Mouse (Mus musculus) lung, embryonic 14.5 days (tissue): ENCODE data around the gene Ttc21b. TPM values are rescaled to one million over a fixed set of nuclear protein-coding genes. Genes with fewer than 3 reads are reported as not detected.

Experiments
- ATAC-seq: fragments of 200-750 bp; cut with Nextera tagmentation; 2 replicates; pipeline ENCODE4 v1.8.0; 2017; ENCODE audit warnings: mild to moderate bottlenecking, moderate TSS enrichment, moderate library complexity; ENCODE audit not compliant: insufficient read depth
- DNase-seq: peaks from one replicate; pipeline ENCODE4 v3.0.0-alpha.2; 2015
- H3K27ac ChIP-seq: fragments of 300-500 bp; sonication (generic); 2 replicates; pipeline ENCODE4 v1.5.1; 2014; ENCODE audit warnings: low read depth, mild to moderate bottlenecking, moderate library complexity
- H3K27me3 ChIP-seq: fragments of 300-500 bp; sonication (generic); 2 replicates; pipeline ENCODE4 v1.6.1; 2014; ENCODE audit warnings: low read length, control low read depth; ENCODE audit not compliant: insufficient read depth
- H3K36me3 ChIP-seq: fragments of 300-500 bp; sonication (generic); 2 replicates; pipeline ENCODE4 v1.6.1; 2014; ENCODE audit warnings: control low read depth; ENCODE audit not compliant: insufficient read depth
- H3K4me1 ChIP-seq: fragments of 300-500 bp; sonication (generic); 2 replicates; pipeline ENCODE4 v1.6.1; 2014; ENCODE audit warnings: antibody characterized with exemption, control low read depth; ENCODE audit not compliant: insufficient read depth
- H3K4me2 ChIP-seq: fragments of 300-500 bp; sonication (generic); 2 replicates; pipeline ENCODE4 v1.6.1; 2014; ENCODE audit warnings: mild to moderate bottlenecking
- H3K4me3 ChIP-seq: fragments of 300-500 bp; sonication (generic); 2 replicates; pipeline ENCODE4 v1.5.1; 2014; ENCODE audit warnings: low read depth, low read length
- H3K9ac ChIP-seq: fragments of 300-500 bp; sonication (generic); 2 replicates; pipeline ENCODE4 v1.6.1; 2014
- H3K9me3 ChIP-seq: fragments of 300-500 bp; sonication (generic); 2 replicates; pipeline ENCODE4 v1.6.1; 2016; ENCODE audit warnings: low read depth, low read length, control low read depth
- CTCF ChIP-seq: IDR thresholded peaks from 2 replicates; pipeline ENCODE4 v1.5.1; 2016; ENCODE audit warnings: antibody characterized with exemption, low read depth
- WGBS: fragments of 180-500 bp; shearing (Covaris S2); extraction: QIAGEN DNeasy Blood & Tissue Kit; methylation state at CpG from one replicate; pipeline ENCODE4 v1.1.7; 2014; 5-methylcytosine and 5-hydroxymethylcytosine counted together
- polyA plus RNA-seq: library from polyadenylated mRNA; unstranded; fragments of >200 nt; fragmentation: Nextera tagmentation; extraction: Ambion mirVana; gene quantifications from 2 replicates; pipeline ENCODE4 v1.2.1, GENCODE M21; 2014

Gene Ttc21b
- polyA plus RNA-seq, 1 experiment from 2014 or later = 16.2 TPM

- no peak overlapping the region for H3K9ac ChIP-seq
- WGBS = 38% methylated on average over 4 of the region's 4 CpGs
- ATAC-seq (no peak), DNase-seq (peak; percentile 56)
- no peak overlapping the region for H3K4me2 ChIP-seq
- TF ChIP-seq CTCF = no peak
- H3K36me3 ChIP-seq = no peaks in the 10 kb centered on the region
- H3K4me1 ChIP-seq = no peaks in the 10 kb centered on the region
- H3K27me3 ChIP-seq = no peaks in the 10 kb centered on the region
- no peak overlapping the region for H3K27ac ChIP-seq
- no peaks in the 10 kb centered on the region for H3K9me3 ChIP-seq
- no peak overlapping the region for H3K4me3 ChIP-seq
These were observed 109.9 kb downstream of the Ttc21b start for GRCm38 (mm10) chr2:66146473-66146872.

- no peaks in the 10 kb centered on the region for H3K9me3 ChIP-seq
- H3K27ac ChIP-seq = 0 out of 2 replicates have a peak overlapping the region, but pooled peaks have one; percentile 2
- ATAC-seq (peak; percentile 39; the same call in 1 of the 2 replicates), DNase-seq (peak; percentile 28)
- no peaks in the 10 kb centered on the region for H3K4me1 ChIP-seq
- H3K9ac ChIP-seq = no peak overlapping the region
- 5% methylated on average over 5 of the region's 5 CpGs for WGBS
- no peaks in the 10 kb centered on the region for H3K36me3 ChIP-seq
- H3K4me2 ChIP-seq = no peak overlapping the region
- H3K4me3 ChIP-seq = no peak overlapping the region
- no peak for TF ChIP-seq CTCF
- no peaks in the 10 kb centered on the region for H3K27me3 ChIP-seq
These were observed 111.6 kb downstream of the Ttc21b start for GRCm38 (mm10) chr2:66144770-66145169.

- H3K4me2 ChIP-seq = no peak overlapping the region
- H3K9ac ChIP-seq = no peak overlapping the region
- H3K9me3 ChIP-seq = no peaks in the 10 kb centered on the region
- H3K4me3 ChIP-seq = no peak overlapping the region
- no peaks in the 10 kb centered on the region for H3K27me3 ChIP-seq
- H3K4me1 ChIP-seq = no peaks in the 10 kb centered on the region
- no peaks in the 10 kb centered on the region for H3K36me3 ChIP-seq
- DNase-seq (no peak), ATAC-seq (no peak)
- TF ChIP-seq CTCF = no peak
- H3K27ac ChIP-seq = no peak overlapping the region
- 91% methylated on average over 4 of the region's 4 CpGs for WGBS
These were observed 113.1 kb downstream of the Ttc21b start for GRCm38 (mm10) chr2:66143284-66143683.

GRCm38 (mm10) chr2:66142711-66143110 is 113.7 kb downstream of the Ttc21b start:
- no peaks in the 10 kb centered on the region for H3K36me3 ChIP-seq
- no peaks in the 10 kb centered on the region for H3K27me3 ChIP-seq
- DNase-seq = no peak
- H3K4me1 ChIP-seq = no peaks in the 10 kb centered on the region
- H3K4me2 ChIP-seq = no peak overlapping the region
- no peak for ATAC-seq
- no peak overlapping the region for H3K27ac ChIP-seq
- TF ChIP-seq CTCF = no peak
- no peaks in the 10 kb centered on the region for H3K9me3 ChIP-seq
- no peak overlapping the region for H3K4me3 ChIP-seq
- no peak overlapping the region for H3K9ac ChIP-seq
- 76% methylated on average over 2 of the region's 2 CpGs for WGBS

- WGBS = 92% methylated on average over 2 of the region's 2 CpGs
- ATAC-seq (no peak), DNase-seq (no peak)
- Histone ChIP-seq H3K27me3 (no peaks in the 10 kb centered on the region), H3K4me2 (no peak overlapping the region), H3K27ac (no peak overlapping the region), H3K36me3 (no peaks in the 10 kb centered on the region), H3K9ac (no peak overlapping the region), H3K4me1 (no peaks in the 10 kb centered on the region), H3K9me3 (no peaks in the 10 kb centered on the region), H3K4me3 (no peak overlapping the region)
- no peak for TF ChIP-seq CTCF
These were observed 114.1 kb downstream of the Ttc21b start for GRCm38 (mm10) chr2:66142268-66142667.

- H3K36me3 ChIP-seq = no peaks in the 10 kb centered on the region
- ATAC-seq = peak; percentile 42; the same call in 1 of the 2 replicates
- no peak for TF ChIP-seq CTCF
- H3K4me2 ChIP-seq = no peak overlapping the region
- H3K9me3 ChIP-seq = no peaks in the 10 kb centered on the region
- H3K27me3 ChIP-seq = no peaks in the 10 kb centered on the region
- WGBS = 34% methylated on average over 4 of the region's 4 CpGs
- no peak overlapping the region for H3K9ac ChIP-seq
- H3K4me1 ChIP-seq = no peaks in the 10 kb centered on the region
- H3K4me3 ChIP-seq = no peak overlapping the region
- no peak overlapping the region for H3K27ac ChIP-seq
- peak; percentile 50 for DNase-seq
These were observed 116.2 kb downstream of the Ttc21b start for GRCm38 (mm10) chr2:66140246-66140645.

Other genes with a start within 250 kb of the Ttc21b start
- gene Galnt3, start 131.6 kb downstream of the Ttc21b start, polyA plus RNA-seq = 11.2 and 12.4 TPM in 2 replicates
- 0.25 and 0.32 TPM in 2 replicates for gene Scn1a, start 184.2 kb upstream of the Ttc21b start, polyA plus RNA-seq